Mouse (Mus musculus) ES-E14 (cell line): ENCODE results near the gene Acp5.

ENCODE experiments used
- CHD2 ChIP-seq: IDR thresholded peaks from 2 replicates; pipeline ENCODE4 v1.6.1; 2014; ENCODE audit warnings: mild to moderate bottlenecking, low read depth, low read length, inconsistent platforms
- HCFC1 ChIP-seq: IDR thresholded peaks from 2 replicates; pipeline ENCODE4 v1.6.1; 2012; ENCODE audit warnings: low read length, inconsistent platforms, borderline replicate concordance; ENCODE audit not compliant: insufficient read depth
- MAFK ChIP-seq: IDR thresholded peaks from 2 replicates; pipeline ENCODE4 v1.6.1; 2014; ENCODE audit warnings: mild to moderate bottlenecking, low read depth, low read length, inconsistent platforms; ENCODE audit not compliant: insufficient read depth
- ZC3H11A ChIP-seq: IDR thresholded peaks from 2 replicates; pipeline ENCODE4 v1.6.1; 2012; ENCODE audit warnings: low read depth, mild to moderate bottlenecking, inconsistent platforms, low read length, borderline replicate concordance
- ZNF384 ChIP-seq: IDR thresholded peaks from 2 replicates; pipeline ENCODE4 v1.6.1; 2012; ENCODE audit warnings: low read depth, low read length, inconsistent platforms

GRCm38 (mm10) chr9:22162305-22162704 lies 26.8 kb upstream of the Acp5 start:
- TF ChIP-seq ZC3H11A (no peak), MAFK (no peak), HCFC1 (no peak), CHD2 (no peak), ZNF384 (no peak)
